Mouse (Mus musculus): ENCODE measurements at regions not wholly inside any gene's neighbourhood (a gene's known extent, or its start where the extent isn't known, plus 50 kb on each side); places are given as distances from the start of the nearest gene placed in this dataset.

DNA sequence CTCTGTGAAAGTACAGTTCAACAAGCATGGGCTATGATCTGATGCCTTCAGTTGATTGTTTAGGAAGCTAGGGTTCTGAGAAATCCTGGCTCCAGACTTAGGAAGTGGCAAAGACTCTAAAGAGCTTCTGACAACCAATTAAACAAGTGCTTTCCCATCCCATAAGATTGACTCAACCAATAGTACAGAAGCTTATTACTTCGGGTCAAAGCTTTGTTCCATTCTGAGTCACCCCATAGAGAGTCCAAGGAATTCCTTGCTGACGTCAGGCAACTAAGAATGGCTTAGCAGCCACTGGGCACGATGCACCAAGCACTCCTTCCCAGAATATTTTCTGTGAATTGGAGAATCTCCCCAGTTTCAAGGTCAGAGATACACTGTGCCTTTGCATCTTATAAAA is 59.0 kb upstream of the Ntm start:
- DNase-seq (ENCODE audit: inconsistent age in 2 of 2, low spot score in 1 of 2): no peak

- DNase-seq (ENCODE audit: inconsistent age in 2 of 2, low spot score in 1 of 2): no peak
Measured at GRCm38 (mm10) chr9:30025275-30025674, 62.3 kb upstream of the Ntm start.

GRCm38 (mm10) chr9:30026939-30027338 is 64.0 kb upstream of the Ntm start:
- no peak for DNase-seq (ENCODE audit: inconsistent age in 2 of 2, low spot score in 1 of 2)

DNA sequence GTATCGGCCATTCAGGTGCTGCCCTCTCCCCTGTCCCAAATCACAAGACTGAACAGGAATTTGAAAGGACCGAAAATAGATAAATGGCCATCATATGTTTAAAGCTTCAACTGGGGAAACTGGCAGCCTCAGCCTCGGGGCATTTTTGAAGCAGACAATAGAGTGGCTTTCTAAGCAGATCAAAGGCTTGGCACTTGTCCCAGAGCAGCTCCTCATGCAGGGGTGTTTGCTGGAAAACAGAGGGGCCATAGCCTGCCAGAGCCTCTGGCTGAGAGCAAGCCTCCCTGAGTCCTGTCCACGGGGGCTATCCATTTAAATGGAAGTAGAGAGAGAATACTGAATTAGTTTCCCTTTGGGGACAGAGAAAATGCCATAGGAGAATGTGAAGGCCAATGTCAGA is 77.5 kb upstream of the Ntm start:
- DNase-seq (ENCODE audit: inconsistent age in 2 of 2, low spot score in 1 of 2): peak; percentile 5 to 28

GRCm38 (mm10) chr9:30064551-30064950 is 101.6 kb upstream of the Ntm start:
- DNase-seq (ENCODE audit: inconsistent age in 2 of 2, low spot score in 1 of 2): no peak

DNA sequence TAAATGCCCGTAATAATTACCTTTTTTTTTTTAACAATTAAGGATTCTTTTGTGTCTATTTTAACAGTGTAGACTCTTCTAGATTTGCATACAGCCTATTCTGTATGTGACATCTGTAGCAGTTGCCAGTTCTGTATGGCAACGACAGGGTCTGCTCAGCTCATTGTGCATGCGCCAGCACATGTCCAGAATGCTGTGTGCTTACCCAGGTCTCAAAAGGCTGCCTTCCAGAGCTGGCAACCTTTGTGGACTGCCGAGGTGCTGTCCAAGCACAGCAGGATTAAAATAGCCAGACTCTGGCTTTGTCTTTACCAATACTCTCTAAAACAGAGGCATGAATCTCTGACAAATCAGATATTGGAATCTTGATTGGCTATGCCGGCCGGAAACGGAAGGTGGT is 105.0 kb upstream of the Ntm start:
- no peak for DNase-seq (ENCODE audit: inconsistent age in 2 of 2, low spot score in 1 of 2)

DNA sequence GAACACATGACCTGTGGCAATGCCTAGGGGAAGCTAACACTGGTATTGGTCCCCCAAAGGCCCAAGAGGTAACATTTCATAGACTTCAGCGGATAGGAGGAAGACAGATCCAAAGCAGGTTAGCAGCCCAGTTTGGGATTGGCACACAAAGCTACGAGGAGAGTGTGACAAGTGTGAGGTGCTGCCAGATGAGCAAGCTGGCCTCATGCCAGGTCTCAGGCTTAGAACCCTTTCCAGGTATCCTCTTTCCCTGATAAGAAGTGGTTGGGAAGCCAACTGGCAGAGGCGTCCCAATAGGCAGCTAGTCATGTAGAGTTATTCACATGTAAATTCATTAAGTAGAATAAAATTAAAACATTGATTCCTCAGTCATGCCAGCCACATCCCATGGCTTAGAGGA is 112.3 kb upstream of the Ntm start:
- no peak for DNase-seq (ENCODE audit: inconsistent age in 2 of 2, low spot score in 1 of 2)

- DNase-seq (ENCODE audit: inconsistent age in 2 of 2, low spot score in 1 of 2): no peak
Measured at GRCm38 (mm10) chr9:30076006-30076405, 113.1 kb upstream of the Ntm start.

DNA sequence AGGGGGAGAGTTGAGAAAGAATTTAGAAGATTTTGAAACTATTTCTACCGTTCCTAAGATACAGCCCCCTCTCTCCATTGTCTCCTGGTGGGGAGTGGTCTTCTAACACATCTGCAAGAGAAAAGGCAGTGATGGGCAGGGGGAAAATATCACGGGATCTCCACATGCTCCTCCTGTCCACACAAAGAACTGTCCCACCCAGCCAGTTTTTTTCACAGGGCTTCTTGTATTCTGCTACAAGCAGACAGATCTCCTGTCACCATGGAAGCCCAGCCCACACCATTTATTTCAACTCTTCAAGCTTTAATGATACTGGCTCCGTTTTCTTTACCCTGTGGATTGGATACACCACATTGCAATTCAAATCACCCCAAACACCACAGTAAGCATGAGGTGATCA is 113.5 kb upstream of the Ntm start:
- no peak for DNase-seq (ENCODE audit: inconsistent age in 2 of 2, low spot score in 1 of 2)

DNA sequence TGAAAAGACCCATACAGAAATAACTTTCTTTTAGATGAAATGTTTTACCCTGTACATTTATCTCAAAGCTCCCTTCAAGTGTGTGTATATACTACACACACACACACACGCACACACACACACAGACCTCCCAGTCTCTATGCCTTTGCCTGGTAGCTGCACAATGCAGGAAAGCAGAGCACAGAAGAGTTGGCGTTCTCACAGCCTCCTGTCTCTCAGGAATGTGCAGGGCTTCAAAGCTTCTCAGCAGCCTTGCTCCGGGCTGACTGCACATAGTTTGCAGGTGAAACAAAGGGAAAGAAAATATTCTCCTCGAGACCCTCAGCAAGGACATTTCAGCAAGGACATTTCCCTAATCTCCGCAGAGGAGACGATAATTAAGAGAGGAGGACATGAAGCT is 139.0 kb upstream of the Ntm start:
- DNase-seq (ENCODE audit: inconsistent age in 2 of 2, low spot score in 1 of 2): no peak

DNA sequence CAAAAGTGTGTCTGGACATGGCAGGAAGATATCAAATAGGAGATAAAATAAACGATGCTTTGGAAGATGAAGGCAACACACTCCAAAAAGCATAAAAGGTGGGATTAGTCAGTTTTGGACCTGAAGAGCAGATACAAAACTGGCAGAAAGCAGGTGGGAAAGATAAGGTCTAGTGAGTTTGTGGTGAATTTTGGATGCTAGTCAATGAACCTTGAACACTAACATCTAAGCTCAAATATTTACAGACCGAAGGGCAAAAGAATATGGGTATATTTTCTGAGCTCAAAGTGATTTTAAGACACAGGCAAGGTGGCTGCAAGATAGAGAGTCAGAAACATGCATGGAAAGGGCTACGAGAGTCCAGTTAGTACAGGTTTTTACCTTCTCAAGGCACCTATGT is 159.4 kb upstream of the Ntm start:
- no peak for DNase-seq (ENCODE audit: inconsistent age in 2 of 2, low spot score in 1 of 2)

- no peak for DNase-seq (ENCODE audit: inconsistent age in 2 of 2, low spot score in 1 of 2)
Measured at GRCm38 (mm10) chr9:30129151-30129550, 166.2 kb upstream of the Ntm start.

- no peak for DNase-seq (ENCODE audit: inconsistent age in 2 of 2, low spot score in 1 of 2)
Measured at GRCm38 (mm10) chr9:30131626-30132025, 168.7 kb upstream of the Ntm start.

- DNase-seq (ENCODE audit: inconsistent age in 2 of 2, low spot score in 1 of 2): no peak
Measured at GRCm38 (mm10) chr9:30134303-30134702, 171.4 kb upstream of the Ntm start.

- DNase-seq (ENCODE audit: inconsistent age in 2 of 2, low spot score in 1 of 2): peak; percentile 76 to 92
Measured at GRCm38 (mm10) chr9:30137611-30138287, 174.8 kb upstream of the Ntm start.

- DNase-seq (ENCODE audit: inconsistent age in 2 of 2, low spot score in 1 of 2): peak; percentile 59 to 93
Measured at GRCm38 (mm10) chr9:30140188-30140587, 177.2 kb upstream of the Ntm start.

DNA sequence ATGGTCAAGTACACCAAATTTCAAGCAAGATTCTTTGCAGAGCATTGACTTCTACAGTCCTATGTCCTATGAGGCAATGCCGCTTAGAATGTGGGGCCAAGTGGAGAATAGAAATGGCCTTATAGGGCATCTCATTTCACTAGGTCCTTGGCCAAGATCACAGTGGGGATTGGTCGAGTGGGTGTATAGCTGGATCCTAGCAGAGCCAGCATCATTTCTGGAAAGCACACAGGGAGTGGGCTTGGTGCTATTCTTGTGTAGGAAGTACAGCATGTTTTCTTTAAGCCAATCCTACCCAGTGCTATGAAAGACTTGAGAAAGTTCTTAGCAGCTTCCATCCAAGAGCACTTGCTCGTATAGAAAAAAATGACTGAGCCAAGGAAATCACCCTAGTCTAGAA is 178.2 kb upstream of the Ntm start:
- DNase-seq (ENCODE audit: inconsistent age in 2 of 2, low spot score in 1 of 2): no peak

GRCm38 (mm10) chr9:30142806-30143458 is 180.0 kb upstream of the Ntm start:
- DNase-seq (ENCODE audit: inconsistent age in 2 of 2, low spot score in 1 of 2): no peak

GRCm38 (mm10) chr9:30149481-30150468 is 186.8 kb upstream of the Ntm start:
- no peak for DNase-seq (ENCODE audit: inconsistent age in 2 of 2, low spot score in 1 of 2)

- DNase-seq (ENCODE audit: inconsistent age in 2 of 2, low spot score in 1 of 2): no peak
Measured at GRCm38 (mm10) chr9:30151173-30151572, 188.2 kb upstream of the Ntm start.

GRCm38 (mm10) chr9:30166235-30166752 is 203.4 kb upstream of the Ntm start:
- DNase-seq (ENCODE audit: inconsistent age in 2 of 2, low spot score in 1 of 2): no peak

DNA sequence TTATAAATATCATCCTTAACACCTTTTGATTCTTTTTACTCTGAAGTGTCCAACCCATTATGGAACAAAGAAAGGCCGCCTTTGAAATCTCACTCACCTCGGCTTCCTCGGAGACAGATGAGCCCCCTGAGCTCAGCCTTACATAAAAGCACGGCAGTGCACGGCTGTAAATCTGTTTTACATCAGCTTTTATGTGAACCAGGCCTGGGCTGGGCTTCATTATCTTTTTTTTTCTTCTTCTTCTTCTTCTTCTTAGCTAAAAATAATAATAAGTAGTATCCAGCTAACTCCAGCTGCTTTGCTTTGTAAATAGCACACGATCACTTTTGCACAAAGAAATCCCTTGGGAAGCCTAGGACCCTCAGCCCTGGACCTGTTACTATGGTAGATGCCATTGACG is 204.3 kb upstream of the Ntm start:
- DNase-seq (ENCODE audit: inconsistent age in 2 of 2, low spot score in 1 of 2): no peak
